Mouse (Mus musculus) adrenal gland, postnatal 0 days (tissue): ENCODE measurements around the gene 1700025G04Rik. TPM values are rescaled to one million over a fixed set of nuclear protein-coding genes. Genes with fewer than 3 reads are reported as not detected.

Experiments used
- polyA plus RNA-seq: library from polyadenylated mRNA; unstranded; fragments of >200 nt; fragmentation: Nextera tagmentation; extraction: Ambion mirVana; gene quantifications from 2 replicates; pipeline ENCODE4 v1.2.1, GENCODE M21; 2015

The 1700025G04Rik gene
- 44.7 and 50.0 TPM in 2 replicates for polyA plus RNA-seq

DNA sequence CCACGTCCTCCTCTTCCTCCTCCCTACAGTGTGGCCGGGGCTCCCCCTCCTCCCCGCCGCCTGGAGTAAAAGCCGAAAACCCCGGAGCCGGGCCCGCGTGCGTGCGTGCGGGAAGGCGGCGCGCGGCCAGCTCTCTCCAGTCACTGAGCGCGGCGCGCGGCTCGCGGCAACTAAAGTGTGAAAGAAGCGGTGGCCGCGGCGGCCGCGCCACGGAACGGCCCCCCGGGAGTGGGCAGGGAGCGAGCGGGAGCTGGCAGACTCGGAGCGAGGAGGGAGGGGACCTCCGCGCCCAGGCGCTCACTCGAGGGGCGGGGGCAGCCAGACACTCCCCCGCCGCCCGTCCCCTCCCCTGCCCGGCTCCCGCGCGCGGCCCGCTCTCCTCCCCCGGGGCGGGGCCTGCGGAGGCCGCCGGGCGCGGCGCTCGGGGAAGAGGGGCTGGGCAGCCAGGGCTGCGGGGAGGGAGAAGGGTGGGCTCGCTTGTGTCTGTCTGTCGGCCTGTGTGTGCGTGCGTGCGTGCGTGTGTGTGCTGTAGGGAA, at the start of gene 1700025G04Rik:
TSS of gene 1700025G04Rik (minus strand) at position 108 of the 536 bp plus-strand sequence.

